Mouse (Mus musculus) kidney, postnatal 10 days (tissue): ENCODE results near the gene DXBay18.
"Not testable (repeated sequence)": the region's sequence is repeated elsewhere in the genome, so short reads cannot be mapped to it uniquely, and the experiment has no call there.

Experiments used
- DNase-seq: peaks from one replicate; pipeline ENCODE4 v3.0.0; 2021; ENCODE audit warnings: mixed read lengths

DXBay18 gene

DNA sequence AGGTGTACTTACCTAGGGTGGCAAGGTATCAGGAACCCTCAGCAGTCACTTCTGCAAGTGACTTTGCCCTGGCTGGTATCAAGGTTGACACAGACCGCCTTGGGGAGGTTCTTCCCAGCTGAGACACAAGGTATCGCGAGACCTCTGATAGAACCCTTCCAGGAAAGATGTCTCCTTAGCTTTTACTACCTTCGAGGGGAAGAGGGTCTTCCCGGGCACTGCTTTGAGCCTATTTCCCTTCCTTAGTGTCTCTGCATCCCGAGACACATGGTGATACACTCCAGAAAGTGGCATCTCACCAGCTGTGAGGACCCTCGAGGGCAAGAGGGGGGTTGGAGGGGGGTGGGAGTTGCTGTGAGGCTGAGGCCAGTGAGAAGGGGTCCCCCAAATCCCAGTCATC, at the start of gene DXBay18:
Gene DXBay18 (minus strand): TSS at position 101 of the 400 bp plus-strand sequence.
- DNase-seq: not testable (repeated sequence)

- peak; percentile 7 for DNase-seq
Measured at GRCm38 (mm10) chrX:73191934-73192333, 42.7 kb upstream of the DXBay18 start, which contains the start of gene Xlr3b. Gene Xlr3b, plus strand, starts transcription at chrX:73192207.

DNA sequence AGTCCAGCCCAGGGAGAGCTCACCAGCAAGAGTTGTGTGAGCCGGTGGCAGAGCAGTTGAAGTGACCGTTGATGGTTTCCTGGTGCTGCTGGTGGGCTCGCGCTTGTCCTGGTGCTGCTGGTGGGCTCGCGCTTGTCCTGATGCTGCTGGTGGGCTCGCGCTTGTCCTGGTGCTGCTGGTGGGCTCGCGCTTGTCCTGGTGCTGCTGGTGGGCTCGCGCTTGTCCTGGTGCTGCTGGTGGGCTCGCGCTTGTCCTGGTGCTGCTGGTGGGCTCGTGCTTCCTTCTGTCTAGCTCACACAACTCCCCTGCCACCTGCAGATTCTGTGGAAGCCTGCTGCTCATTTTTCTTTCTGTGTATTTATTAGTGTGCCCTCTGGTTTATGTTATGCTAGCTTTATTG, 27.6 kb upstream of the DXBay18 start, which contains the start of gene Spin2d:
Gene Spin2d (minus strand): TSS at position 101 of the 400 bp plus-strand sequence.
- not testable (repeated sequence) for DNase-seq

DNA sequence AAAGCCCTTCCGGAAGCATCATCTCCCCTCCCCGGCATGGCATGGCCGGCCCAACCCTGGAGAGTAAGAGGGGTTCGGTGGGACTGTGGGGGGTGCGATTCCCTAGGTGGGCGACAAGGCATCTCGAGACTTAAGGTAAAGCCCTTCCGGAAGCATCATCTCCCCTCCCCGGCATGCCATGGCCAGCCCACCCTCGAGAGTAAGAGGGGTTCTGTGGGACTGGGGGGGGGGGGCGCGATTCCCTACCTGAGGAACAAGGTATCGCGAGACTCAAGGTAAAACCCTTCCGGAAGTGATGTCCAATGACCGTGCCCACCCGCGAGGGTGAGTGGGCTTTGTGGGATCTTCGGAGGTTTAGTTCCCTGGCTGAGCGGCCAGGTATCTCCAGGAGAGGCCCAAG, 754 bp downstream of the DXBay18 start, which contains the start of gene Xlr5b:
Gene Xlr5b (plus strand): TSS at position 301 of the 400 bp plus-strand sequence.
- not testable (repeated sequence) for DNase-seq

GRCm38 (mm10) chrX:73143218-73143618, 6.0 kb downstream of the DXBay18 start:
- not testable (repeated sequence) for DNase-seq

DNA sequence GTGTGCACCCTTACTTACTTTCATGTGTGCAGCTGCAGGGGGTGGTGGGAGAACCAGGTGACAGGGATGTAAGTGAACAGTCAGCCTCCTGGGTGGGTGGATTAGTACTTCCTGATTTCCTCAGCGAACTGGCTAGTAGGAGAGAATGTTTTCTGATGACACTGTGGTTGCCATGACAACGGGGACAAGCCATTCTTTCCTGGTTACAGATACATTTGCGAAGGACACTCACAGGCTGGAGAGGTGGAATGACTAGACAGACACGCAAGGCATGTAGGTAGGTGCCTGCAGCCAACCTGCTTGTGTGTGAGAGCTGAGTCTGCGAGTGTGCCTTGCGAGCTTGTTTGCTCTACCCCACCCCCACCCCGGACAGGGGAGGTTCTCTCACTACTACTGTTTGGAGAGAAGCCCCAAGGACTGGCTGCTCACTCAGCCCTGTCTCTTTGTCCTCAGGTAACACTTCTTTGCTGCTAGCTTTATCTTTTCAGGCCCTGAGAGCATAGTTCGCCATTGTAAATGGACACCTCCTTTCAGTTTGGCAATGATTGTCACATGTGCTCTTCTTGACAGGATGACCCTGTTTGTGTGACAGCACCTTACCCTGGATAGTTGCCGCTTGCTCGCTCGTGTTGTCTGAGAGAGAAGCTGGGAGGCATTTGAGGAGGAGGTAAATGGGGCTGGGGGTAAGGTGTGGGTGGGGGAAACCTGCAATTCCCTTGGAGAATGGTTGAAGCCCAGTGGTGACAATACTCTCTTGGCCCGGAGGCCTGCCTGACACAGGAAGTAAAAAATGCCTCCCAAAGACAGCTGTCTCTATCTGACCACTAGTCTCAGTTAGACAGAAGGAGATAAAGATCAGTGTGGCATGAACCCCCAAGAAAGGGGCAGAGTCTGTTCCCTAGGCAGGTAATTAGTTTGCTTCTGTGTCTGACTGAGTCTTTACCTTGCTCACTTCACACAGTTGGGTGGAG, 26.1 kb downstream of the DXBay18 start:
- not testable (repeated sequence) for DNase-seq

DNA sequence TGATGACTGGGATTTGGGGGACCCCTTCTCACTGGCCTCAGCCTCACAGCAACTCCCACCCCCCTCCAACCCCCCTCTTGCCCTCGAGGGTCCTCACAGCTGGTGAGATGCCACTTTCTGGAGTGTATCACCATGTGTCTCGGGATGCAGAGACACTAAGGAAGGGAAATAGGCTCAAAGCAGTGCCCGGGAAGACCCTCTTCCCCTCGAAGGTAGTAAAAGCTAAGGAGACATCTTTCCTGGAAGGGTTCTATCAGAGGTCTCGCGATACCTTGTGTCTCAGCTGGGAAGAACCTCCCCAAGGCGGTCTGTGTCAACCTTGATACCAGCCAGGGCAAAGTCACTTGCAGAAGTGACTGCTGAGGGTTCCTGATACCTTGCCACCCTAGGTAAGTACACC, 32.5 kb downstream of the DXBay18 start, which contains the start of gene Gm14685:
Gene Gm14685 (plus strand): TSS at position 301 of the 400 bp plus-strand sequence.
- not testable (repeated sequence) for DNase-seq

DNA sequence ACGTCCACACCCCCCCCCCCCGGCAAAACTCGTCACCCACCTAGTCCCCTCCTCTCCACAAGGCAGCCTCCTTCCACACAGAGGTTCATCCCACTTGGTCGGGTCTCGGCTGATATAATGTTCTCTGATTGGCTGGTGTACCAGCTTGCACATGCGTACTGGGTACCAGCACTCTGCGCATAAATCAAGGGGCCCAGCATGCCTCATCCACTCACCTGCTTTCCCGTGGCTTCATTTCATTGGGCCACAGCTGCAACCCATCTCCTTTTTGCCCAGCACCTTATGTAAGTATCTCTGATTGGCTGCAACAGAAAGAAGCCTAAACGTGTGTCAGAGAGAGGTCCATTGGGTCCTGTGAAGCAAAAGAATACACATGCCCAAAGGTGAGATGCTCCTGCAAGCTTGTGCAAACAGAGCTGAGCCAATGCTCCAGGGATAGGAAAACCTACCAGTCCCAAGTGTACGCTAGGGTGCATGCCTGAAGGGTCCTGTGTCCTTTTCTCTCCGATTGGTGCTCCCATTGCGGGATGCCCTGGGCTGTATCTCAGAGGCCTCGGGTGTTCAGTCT, 52.2 kb downstream of the DXBay18 start, which contains the start of gene Xlr3a:
Gene Xlr3a (minus strand): TSS at position 155 of the 568 bp plus-strand sequence.
- not testable (repeated sequence) for DNase-seq
